Mouse (Mus musculus) 3134 (cell line): Measurements from ENCODE around the gene Ube4a.

Experiments
- DNase-seq: peaks from one replicate; pipeline ENCODE4 v3.0.0-alpha.2; 2011; ENCODE audit warnings: low spot score; ENCODE audit not compliant: insufficient read length; ENCODE audit errors: extremely low read depth

Gene Ube4a

GRCm38 (mm10) chr9:44965126-44965832, at the start of gene Ube4a:
Gene Ube4a (minus strand): TSS chr9:44965600.
- DNase-seq = peak; percentile 99

- no peak for DNase-seq
Observed at GRCm38 (mm10) chr9:45014879-45015278, 49.5 kb upstream of the Ube4a start.

GRCm38 (mm10) chr9:45011291-45011690, 45.9 kb upstream of the Ube4a start:
- DNase-seq = no peak

GRCm38 (mm10) chr9:45010461-45010860, 45.1 kb upstream of the Ube4a start:
- no peak for DNase-seq

- DNase-seq = no peak
Observed at GRCm38 (mm10) chr9:45009180-45010078, 44.0 kb upstream of the Ube4a start, which contains the start of gene Cd3e. Gene Cd3e (minus strand): TSS chr9:45009627.

GRCm38 (mm10) chr9:45008342-45008741, 42.9 kb upstream of the Ube4a start:
- no peak for DNase-seq

GRCm38 (mm10) chr9:45007404-45007803, 42.0 kb upstream of the Ube4a start:
- DNase-seq = no peak

GRCm38 (mm10) chr9:45000249-45000648, 34.8 kb upstream of the Ube4a start:
- no peak for DNase-seq

GRCm38 (mm10) chr9:44999776-45000175, 34.4 kb upstream of the Ube4a start:
- no peak for DNase-seq

- DNase-seq = no peak
Observed at GRCm38 (mm10) chr9:44999171-44999570, 33.8 kb upstream of the Ube4a start.

GRCm38 (mm10) chr9:44998138-44998537, 32.7 kb upstream of the Ube4a start:
- DNase-seq = no peak

- no peak for DNase-seq
Observed at GRCm38 (mm10) chr9:44996590-44996989, 31.2 kb upstream of the Ube4a start.

- DNase-seq = no peak
Observed at GRCm38 (mm10) chr9:44994962-44995361, 29.6 kb upstream of the Ube4a start.

- DNase-seq = no peak
Observed at GRCm38 (mm10) chr9:44993268-44993667, 27.9 kb upstream of the Ube4a start.

- no peak for DNase-seq
Observed at GRCm38 (mm10) chr9:44992271-44992670, 26.9 kb upstream of the Ube4a start.

GRCm38 (mm10) chr9:44991821-44992220, 26.4 kb upstream of the Ube4a start:
- DNase-seq = no peak

- no peak for DNase-seq
Observed at GRCm38 (mm10) chr9:44986976-44987375, 21.6 kb upstream of the Ube4a start.

GRCm38 (mm10) chr9:44986242-44986781, 20.9 kb upstream of the Ube4a start:
- DNase-seq = peak; percentile 32

GRCm38 (mm10) chr9:44985721-44986161, 20.3 kb upstream of the Ube4a start:
- no peak for DNase-seq

GRCm38 (mm10) chr9:44983001-44983400, 17.6 kb upstream of the Ube4a start:
- DNase-seq = no peak

GRCm38 (mm10) chr9:44982531-44982930, 17.1 kb upstream of the Ube4a start:
- no peak for DNase-seq
